Mouse (Mus musculus) neural tube, embryonic 11.5 days (tissue): ENCODE measurements around the gene Fbxo11. TPM values are rescaled to one million over a fixed set of nuclear protein-coding genes. Genes with fewer than 3 reads are reported as not detected.

Experiments used
- ATAC-seq: fragments of 200-750 bp; cut with Nextera tagmentation; 2 replicates; pipeline ENCODE4 v1.8.0; 2017; ENCODE audit warnings: moderate number of reproducible peaks, mild to moderate bottlenecking, moderate TSS enrichment, moderate library complexity; ENCODE audit not compliant: insufficient read depth, low FRiP score, low TSS enrichment
- DNase-seq: peaks from one replicate; pipeline ENCODE4 v3.0.0-alpha.2; 2015; ENCODE audit warnings: low spot score
- H3K27ac ChIP-seq: fragments of 300-500 bp; sonication (generic); 2 replicates; pipeline ENCODE4 v1.5.1; 2014; ENCODE audit warnings: low read depth, mild to moderate bottlenecking, low read length
- H3K27me3 ChIP-seq: fragments of 300-500 bp; sonication (generic); 2 replicates; pipeline ENCODE4 v1.6.1; 2014; ENCODE audit warnings: mild to moderate bottlenecking, low read length, mixed read lengths; ENCODE audit not compliant: control insufficient read depth, insufficient read depth
- H3K36me3 ChIP-seq: fragments of 300-500 bp; sonication (generic); 2 replicates; pipeline ENCODE4 v1.6.1; 2014; ENCODE audit warnings: mild to moderate bottlenecking, low read length, moderate library complexity, mixed read lengths; ENCODE audit not compliant: control insufficient read depth, insufficient read depth
- H3K4me1 ChIP-seq: fragments of 300-500 bp; sonication (generic); 2 replicates; pipeline ENCODE4 v1.6.1; 2014; ENCODE audit warnings: low read length, mixed read lengths; ENCODE audit not compliant: control insufficient read depth, insufficient read depth
- H3K4me2 ChIP-seq: fragments of 300-500 bp; sonication (generic); 2 replicates; pipeline ENCODE4 v1.6.1; 2014; ENCODE audit warnings: low read depth, mild to moderate bottlenecking, moderate library complexity
- H3K4me3 ChIP-seq: fragments of 300-500 bp; sonication (generic); 2 replicates; pipeline ENCODE4 v1.5.1; 2014; ENCODE audit warnings: low read depth, low read length
- H3K9ac ChIP-seq: fragments of 300-500 bp; sonication (generic); 2 replicates; pipeline ENCODE4 v1.6.1; 2014; ENCODE audit warnings: mild to moderate bottlenecking, low read length
- H3K9me3 ChIP-seq: fragments of 300-500 bp; sonication (generic); 2 replicates; pipeline ENCODE4 v1.6.1; 2016; ENCODE audit warnings: low read length; ENCODE audit not compliant: control insufficient read depth
- WGBS: fragments of 180-500 bp; shearing (Covaris S2); extraction: QIAGEN DNeasy Blood & Tissue Kit; methylation state at CpG from one replicate; pipeline ENCODE4 v1.1.7; 2014; 5-methylcytosine and 5-hydroxymethylcytosine counted together
- polyA plus RNA-seq: library from polyadenylated mRNA; unstranded; fragments of >200 nt; fragmentation: Nextera tagmentation; extraction: Ambion mirVana; gene quantifications from 2 replicates; pipeline ENCODE4 v1.2.1, GENCODE M21; 2014

Fbxo11 gene
- polyA plus RNA-seq, 1 experiment from 2014 or later, result 40.4 TPM

- ATAC-seq, result no peak; the same call in 1 of the 2 replicates
- peak; percentile 77 for DNase-seq
- no peaks in the 10 kb centered on the region for H3K9me3 ChIP-seq
- no peaks in the 10 kb centered on the region for H3K36me3 ChIP-seq
- no peak overlapping the region for H3K4me3 ChIP-seq
- no peak overlapping the region for H3K27ac ChIP-seq
- H3K4me1 ChIP-seq, result no peaks in the 10 kb centered on the region
- WGBS, result 46% methylated on average over 16 of the region's 16 CpGs
- H3K27me3 ChIP-seq, result no peaks in the 10 kb centered on the region
- H3K4me2 ChIP-seq, result no peak overlapping the region
- no peak overlapping the region for H3K9ac ChIP-seq
These were observed 116.0 kb downstream of the Fbxo11 start for GRCm38 (mm10) chr17:87948965-87949584.

Other genes starting within 250 kb of the Fbxo11 start
- gene Rpl36-ps4, start 144.3 kb downstream of the Fbxo11 start, polyA plus RNA-seq, result not detected in 2 replicates
- gene Msh6, start 90.2 kb downstream of the Fbxo11 start, polyA plus RNA-seq, result 80.8 and 84.5 TPM in 2 replicates